Mouse (Mus musculus) frontal cortex, postnatal 14 days (tissue): ENCODE measurements at regions not wholly inside any gene's neighbourhood (a gene's known extent, or its start where the extent isn't known, plus 50 kb on each side); places are given as distances from the start of the nearest gene placed in this dataset.

ENCODE experiments used
- DNase-seq, 2 experiments: peaks; one replicate each; pipeline ENCODE4 v3.0.0; 2022; ENCODE audit warnings: low spot score in 2 of 2

DNA sequence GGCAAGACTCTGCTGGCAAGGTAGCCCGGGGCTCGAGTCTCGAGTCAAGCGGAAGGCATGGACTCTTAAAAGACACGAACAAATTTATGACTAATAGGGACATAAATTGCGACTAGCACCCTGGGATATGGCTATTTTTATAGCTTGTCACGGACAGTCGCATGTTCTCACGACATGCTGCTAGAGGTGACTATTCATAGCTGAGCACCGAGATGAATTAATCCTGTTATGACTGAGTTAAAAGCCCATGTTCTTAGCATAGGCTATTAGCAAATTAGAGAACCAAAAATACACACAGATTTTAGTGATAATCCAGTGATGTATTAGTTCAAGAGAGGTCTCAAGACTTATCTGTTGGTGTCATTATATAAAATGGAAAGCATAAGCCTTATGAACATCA, 539.2 kb downstream of the Gm19410 start:
- no peak for DNase-seq

DNA sequence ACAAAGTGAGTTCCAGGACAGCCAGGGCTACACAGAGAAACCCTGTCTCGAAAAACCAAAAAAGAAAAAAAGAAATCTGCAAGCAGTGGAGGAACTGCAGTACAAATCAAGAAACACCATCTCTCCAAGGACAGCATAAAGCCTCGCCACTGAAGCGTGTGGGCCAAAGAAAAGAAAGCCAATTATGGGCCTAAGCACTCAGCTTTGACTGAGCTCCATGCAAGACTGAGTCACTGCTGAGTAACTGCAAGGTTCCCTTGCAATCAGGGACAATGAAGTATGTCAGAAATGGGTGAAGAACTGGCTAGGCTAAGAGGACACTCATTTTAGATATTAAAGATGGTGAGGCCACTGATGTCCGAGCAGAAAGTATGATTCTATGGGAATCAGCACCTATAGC, 540.7 kb downstream of the Gm19410 start:
- DNase-seq, result no peak

DNA sequence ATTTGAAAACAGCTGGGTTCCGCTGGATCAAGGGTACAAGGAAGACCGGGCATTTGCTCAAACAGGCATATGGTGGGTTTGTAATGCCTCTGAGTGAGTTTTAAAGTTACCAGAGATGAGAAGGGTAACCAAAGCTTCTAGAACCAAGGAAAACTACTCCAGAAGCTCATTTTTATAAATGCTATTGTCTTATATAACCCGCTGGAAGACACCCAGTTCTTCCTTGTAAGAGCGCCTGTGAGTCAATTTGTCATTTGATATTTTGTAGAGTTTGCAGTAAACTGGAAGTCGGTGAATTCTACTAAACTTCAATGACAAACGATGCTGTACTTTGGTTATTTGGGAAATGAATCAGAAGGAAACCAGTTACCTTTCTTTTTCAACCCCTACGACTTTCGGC, 541.9 kb downstream of the Gm19410 start:
- no peak for DNase-seq

DNA sequence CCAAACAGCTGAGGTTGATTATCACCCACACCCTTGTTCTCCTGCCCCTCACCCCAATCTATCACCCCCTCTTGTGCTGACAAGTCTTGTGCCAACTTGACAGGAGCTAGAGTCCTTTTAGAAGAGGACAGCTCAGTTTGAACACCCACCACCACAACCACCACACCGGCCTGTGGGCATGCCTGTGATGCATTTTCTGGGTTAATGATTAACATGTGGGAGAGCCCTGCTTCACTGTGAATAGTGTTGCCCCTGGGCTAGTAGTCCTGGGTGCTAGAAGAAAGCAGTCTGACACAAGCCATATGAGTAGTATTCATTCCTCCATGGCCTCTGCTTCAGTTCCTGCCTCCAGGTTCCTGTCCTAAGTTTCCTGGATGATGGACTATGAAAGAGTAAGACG, 542.5 kb downstream of the Gm19410 start:
- DNase-seq, result no peak

DNA sequence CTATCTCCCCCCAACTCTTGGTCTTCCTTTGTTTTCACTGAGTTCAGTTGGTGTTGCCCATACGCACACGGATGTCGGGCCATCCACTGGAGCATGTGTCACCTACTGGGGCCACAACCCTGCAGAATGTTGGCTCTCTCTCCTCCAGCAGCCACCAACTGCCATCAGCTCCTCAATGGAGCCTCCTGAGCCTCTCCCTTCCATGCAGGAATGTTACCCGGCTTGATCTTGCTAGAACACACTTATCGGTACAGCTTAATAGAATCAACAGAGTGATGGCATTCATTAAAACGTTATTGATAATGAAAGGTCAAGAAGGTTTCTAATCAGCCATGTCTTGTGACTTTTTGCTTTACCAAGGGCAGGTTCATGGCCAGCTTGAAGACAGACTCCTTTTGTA, 543.7 kb downstream of the Gm19410 start:
- DNase-seq, result no peak

DNA sequence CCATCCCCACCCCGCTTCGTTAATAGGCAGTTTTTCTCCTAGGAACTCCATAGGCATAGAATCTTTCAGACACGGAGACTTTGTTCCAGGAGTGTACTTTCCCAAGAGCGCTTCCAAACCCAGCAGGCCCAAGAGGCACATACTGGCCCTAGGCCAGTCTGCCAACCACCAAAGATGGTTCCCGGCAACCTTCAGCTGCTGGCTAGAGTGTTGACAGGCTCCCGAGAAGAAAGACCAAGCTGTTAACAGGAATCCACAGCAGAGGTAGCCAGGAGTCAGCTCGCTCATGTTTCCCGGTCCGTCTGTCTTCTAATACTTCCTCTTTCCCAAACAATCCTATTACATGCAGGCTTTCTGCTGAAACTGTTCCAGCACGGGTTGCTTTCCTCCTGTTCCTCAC, 544.4 kb downstream of the Gm19410 start:
- no peak for DNase-seq

DNA sequence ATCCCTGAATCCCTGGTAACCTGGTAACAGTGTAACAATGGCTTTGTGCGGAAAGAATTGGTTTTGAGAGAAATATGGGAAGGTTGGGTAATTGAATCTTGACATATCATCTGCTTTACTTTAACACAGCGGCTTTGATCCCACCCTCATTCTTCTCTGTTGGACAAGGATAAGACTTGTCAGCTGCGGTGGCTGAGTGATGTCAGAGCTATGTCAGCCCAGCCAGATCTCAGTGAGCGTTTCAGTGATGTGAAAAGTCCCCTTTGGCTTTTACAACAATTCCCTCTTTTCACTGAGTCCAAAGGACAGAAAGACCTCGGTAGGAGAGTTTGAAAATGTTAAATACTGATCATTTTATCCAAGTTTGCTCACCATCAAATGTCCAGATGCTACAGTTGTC, 546.1 kb downstream of the Gm19410 start:
- DNase-seq, result no peak

DNA sequence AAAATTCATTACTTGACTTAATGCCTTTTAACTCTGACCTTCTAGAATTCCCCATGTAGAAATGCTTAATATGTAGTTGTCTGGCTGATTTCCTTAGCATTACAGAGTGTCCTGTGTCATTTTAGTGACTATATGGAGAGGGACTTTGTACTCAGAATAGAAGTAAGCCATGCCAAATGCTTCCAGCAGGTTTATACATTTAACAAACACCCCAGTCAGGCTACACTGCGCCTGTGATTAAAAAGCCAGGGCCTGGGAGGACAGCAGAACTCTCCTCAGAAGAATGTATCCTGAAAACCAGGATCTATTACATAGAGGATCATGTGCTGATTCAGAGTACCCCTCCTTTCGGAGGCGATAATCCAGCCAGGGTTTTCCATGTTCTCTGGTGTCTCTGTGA, 547.4 kb downstream of the Gm19410 start:
- DNase-seq, result no peak

DNA sequence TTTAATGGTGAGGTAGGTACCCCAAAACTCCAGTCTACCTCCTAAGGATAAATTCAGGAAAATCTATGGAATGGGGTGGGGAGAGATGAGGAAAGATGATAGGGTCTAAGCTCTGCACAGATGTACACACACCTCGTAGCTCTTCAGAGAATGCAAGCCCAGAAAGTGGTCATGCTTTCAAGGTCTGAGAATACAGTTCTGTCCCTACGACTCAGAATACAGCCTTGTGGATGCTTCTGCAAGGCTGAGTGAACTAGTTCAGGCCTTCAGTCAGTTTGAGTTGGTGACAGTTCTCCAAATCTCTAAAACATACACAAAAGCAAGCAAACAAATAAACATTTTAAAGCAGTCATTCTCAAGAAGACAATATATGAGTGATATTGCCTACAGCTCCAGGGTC, 552.8 kb downstream of the Gm19410 start:
- no peak for DNase-seq

DNA sequence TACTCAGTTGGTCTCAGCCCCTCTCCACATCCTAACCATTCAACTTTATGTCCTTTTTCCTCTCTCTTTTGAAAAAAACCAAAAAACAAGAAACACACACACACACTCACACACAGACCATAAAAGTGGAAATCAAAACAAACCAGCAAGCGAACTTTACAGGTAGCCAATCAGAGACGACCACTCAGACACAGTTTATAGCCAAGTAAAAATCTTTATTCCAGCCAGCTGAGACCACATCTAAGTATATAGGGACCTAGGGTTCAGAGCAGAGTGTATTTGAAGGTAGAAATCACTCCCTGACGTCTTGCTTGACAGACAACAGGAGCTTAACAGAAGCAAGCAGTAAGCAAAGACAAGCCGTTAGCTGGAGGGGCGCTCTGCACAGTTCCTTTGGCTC, 553.3 kb downstream of the Gm19410 start:
- no peak for DNase-seq

DNA sequence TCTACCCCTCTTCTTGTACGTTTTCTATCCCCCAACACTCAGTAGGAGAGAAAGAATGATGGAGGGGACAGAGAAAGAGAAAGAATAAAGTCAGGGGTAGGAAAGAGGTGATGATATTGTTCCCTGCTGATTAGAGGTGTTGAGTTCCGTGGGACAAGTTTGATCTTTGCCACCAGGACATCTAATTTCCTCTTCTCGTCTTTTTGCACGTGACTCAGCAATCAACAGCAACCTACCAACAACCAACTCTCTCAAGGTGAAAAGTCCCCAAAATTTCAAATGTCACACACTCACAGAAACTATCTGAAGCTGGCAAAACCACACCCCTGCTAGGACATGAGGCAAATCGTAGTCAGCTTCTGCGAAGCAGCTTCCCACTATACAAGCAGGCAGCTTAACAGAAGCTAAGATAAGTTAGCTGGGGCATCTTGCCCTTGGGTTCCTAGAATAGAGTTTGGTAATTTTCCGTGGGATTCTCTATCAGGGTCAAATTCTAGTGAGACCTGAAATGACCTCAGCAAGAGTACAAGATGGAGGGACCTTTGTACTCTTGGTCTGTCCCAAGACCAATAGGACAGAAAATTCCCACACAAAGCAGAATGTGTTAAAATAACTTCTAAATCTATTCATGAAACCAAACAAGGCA, 553.8 kb downstream of the Gm19410 start:
- DNase-seq, result no peak

DNA sequence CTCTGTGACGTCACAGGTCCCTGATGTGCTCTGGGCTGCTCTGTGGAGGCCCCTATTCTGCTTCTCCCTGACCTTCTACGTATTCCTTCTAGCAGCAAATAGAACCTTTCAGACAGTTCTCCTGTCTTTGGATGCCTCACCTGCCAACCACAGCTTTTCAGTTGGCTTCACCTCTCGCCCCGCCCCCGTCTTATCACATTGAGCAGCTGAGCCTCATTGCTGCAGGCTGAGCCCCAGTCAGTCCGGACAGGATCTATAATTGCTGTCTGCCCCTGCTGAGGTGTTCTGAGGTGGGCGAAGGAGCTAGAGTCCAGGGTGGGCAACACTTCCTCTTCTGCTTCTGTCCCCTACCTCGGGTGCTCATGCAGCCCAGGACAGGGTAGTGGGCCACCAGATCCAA, 556.5 kb downstream of the Gm19410 start:
- DNase-seq, result no peak

DNA sequence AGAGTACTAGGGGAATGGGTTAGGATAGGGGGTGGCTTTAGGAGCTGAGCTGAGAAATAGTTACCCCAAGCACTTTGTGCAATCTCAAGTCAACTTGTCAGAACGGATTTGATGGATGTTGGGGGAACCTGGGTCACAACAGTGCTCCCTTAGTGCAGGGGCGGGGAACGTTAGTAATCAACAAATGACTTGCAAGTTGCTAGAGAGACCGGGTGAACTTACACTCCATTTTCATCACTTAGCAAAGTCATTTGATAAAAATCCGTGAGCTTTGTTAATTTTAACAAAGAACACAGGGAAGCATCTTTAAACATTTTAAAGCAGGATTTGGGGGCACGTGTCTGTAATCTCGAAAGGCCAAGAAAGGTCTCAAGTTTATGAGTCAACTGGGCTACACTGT, 557.0 kb downstream of the Gm19410 start:
- DNase-seq, result no peak

DNA sequence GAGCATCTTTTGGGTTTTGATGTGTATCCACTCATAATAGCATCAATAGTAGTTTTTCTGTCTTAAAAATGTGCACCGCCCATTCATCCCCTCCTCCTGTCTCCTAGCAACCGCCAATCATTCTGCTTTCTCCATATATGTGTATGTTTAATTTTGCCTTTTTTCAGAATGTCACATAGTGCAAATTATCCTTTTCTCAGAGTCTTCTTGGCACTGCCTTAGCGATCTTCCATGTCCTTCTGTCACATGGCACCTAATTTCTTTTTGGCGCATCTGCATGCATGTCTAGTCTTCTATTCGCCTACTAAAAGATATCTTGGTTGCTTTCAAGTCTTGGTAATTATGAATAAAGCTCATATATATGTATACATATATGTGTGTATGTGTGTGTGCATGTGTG, 573.0 kb downstream of the Gm19410 start:
- no peak for DNase-seq

DNA sequence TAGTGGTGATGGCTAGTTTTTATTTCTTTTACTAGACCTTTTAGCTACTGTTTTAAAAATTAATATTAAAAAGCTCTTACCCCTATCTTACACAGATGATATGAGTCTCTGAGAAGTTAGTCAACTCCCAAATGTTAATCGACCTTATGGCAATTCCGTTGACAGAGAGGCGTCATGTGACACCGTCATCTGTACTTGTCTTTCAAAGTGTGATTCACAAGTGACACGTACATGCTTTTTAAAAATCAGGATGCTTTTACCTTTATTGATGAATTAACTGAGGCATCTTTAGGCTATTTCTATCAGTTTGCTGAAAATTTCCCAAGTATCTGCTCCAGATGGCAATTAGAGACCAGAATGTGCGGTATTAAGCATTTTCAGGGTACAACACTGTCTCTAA, 573.9 kb downstream of the Gm19410 start:
- no peak for DNase-seq

DNA sequence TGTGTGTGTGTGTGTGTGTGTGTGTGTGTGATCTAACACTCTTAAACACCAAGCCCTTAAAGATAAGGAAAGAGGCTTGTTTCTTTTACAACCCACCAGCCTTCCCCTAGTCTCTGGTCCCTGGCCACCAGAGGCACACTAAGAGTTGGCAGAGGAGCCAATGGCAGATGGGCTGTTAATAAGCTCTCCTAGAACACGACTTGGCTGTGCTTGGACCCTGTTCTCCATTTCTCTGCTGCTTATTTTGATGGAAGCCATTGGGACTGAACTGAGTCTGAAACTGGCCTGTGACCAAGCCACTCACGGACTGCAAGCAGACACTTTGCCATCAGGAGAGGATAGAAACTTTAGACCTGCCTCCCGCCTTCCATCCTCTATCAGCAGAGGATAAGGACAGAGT, 574.9 kb downstream of the Gm19410 start:
- no peak for DNase-seq

DNA sequence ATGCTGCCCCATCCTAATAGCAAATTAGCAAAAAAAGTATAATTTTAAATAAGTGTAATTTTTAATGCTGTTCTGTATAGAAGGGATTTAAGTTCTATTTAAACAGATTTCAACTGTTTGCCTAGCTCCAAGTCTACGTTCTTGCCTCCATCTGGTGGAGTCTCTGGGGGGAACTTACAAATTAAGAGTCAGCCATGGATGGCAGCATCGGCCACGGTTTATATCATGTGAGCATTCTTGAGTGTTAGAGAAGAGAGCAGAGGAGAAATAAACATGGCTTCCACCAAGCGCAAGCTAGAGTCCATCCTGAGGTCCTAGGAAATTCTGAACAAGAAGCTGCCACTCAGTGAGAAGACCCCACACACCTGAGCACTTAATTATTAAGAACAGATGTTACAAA, 576.4 kb downstream of the Gm19410 start:
- no peak for DNase-seq

DNA sequence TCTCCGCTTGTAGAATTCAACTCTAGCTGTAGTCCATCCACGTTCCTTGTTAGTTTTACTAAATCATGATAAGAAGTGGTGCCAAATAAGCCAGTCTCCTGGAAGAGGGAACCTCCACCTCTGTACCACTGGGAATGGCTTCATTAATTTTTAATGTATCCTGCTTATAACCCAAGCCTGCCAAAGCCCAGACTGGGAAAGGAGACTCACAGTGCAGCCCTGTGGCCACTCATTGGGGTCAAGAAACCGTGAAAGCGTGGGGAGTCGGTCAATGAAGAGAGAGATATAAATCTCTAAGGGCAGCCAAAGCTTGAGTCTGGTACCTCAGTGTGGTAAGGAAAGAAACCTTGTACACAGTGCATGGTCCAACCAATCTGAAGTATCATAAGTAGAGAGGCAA, 577.1 kb downstream of the Gm19410 start:
- DNase-seq, result no peak

DNA sequence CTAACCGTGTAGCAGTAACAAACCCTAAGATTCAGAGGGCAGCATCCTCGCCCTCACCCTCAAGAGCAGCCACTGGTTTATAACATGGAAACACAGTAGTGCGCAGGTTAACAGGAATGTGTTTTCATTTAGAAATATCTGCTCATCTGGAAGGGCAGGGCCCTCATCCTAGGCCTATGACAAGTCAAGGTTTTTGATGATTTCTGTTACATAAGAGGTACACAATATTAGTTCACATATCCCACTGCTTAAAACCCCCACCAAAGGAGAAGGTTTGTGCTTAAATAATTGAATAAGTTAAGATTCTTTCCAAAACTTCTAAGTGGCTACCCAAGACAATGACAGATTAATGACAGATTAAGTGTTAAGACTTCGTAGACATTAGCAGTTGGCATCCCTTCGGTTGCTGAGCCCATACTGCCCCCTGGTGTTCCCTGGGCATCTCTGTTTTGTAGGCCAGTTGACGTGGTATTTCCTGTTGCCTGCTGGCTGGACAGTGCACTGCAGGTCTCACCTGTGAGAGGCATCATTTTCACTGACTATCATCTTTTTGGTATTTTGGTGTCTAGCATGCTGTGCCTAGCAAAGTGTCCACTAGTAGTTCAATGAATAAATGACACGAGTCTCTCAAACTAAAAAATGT, 581.2 kb downstream of the Gm19410 start:
- peak; percentile 37 to 64 for DNase-seq

DNA sequence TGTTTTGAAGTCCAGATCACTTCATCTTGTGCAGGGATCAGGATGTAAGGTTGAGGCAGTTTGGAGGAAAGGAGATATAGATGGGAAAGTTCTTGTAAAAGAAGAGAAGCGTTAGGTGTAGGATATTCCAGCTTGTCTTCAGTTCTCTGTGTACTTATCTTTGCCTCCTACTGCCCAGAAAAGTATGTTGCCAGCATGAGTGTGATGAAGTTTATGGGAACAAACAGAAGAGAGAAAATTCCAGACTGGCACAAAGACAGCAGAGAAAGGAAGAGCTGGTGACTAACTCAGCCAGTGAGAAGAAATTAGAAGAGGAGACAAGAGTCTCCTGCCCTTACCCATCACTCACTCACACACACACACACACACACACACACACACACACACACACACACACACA, 582.5 kb downstream of the Gm19410 start:
- DNase-seq, result no peak

DNA sequence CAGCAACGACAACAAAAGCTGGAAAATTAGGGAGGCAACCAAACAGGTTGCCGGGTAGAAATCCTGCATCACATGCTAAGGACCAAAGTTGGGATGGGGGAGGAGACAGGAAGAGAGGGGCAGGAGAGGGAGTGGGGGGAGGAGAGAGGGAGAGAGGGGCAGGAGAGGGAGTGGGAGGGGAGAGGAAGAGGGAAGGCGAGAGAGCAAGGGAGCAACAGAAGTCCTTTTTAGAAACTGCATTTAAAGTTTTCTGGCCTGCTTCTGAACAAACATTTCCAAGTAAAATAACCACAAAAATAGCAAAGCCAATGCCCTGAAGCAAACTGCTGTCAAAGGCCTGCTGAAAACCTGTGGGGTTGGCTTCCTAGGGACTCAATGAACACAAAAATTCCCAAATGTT, 589.3 kb downstream of the Gm19410 start:
- no peak for DNase-seq

DNA sequence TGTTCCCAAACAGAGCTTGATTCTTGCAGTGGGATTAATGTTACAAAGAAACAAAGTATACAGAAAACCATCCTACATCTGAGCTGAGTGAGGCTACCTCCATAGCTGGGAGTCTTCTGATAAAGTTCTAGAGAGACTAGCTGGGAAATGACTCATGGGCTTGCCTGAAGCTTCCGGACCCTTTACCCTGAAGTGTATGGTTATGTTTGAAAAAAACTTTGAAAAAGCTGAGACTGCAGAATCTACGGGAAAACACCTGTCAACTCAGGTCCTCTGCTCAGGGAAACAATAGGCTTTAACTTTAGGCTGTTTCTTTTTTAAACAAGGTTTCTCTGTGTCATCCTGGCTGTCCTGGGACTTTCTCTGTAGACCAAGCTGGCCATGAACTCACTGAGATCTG, 593.4 kb downstream of the Gm19410 start:
- no peak for DNase-seq

DNA sequence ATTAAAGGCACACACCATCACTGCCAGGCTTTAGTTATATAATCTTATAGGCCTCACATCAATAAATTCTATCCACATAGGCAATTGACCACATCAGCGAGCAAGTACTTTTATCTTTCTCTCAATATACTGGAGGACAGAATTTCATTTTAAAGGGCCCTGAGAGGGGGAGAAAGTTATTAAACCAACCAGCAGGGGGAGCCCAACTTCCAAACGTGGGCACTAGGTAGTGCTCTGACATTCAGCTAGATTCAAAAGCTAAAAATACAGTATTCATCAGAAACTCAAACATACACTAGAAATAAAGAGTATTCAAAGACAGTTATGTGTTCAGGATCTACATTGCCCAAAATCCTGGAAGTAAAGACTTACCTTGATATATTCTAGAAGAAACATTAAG, 595.7 kb downstream of the Gm19410 start:
- DNase-seq, result peak in 1 of 2 experiments; percentile 68

DNA sequence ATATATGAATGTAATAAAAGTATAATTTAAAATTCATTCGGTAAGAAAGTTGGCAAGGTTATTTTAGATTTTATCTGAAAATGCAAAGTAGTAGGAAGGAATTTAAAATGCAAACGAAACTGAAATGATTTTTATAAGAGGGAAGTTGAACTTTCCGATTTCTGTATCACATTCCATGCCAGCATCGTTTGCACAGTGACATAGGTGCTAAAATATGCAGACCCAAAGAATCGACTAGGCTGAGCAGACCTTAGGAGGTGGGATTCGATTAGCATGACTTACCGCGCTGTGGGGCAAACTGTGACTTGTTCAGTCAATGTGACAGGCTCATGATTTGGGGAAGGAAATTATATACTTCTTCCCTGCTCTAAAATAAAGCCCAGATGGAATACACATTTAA, 596.2 kb downstream of the Gm19410 start:
- no peak for DNase-seq
